Comparison of ENCODE assay signal across 8 mouse cellular contexts in genomic region chr2:132715421-132716070, GRCm38 (mm10). TPM values are rescaled to one million over a fixed set of nuclear protein-coding genes. Genes with fewer than 3 reads are reported as not detected.
DNase-seq lines count a peak whose midpoint lies in the region; ATAC-seq lines count a peak whose summit lies in the region.

No protein-coding gene starts in this region.

- no peaks in the 10 kb centered on the region for H3K27me3 ChIP-seq in heart, embryonic 14.5 days (ENCODE audit: control insufficient read depth, insufficient read depth, low read length)
- H3K27me3 ChIP-seq in neural tube, embryonic 13.5 days, result no peaks in the 10 kb centered on the region

- WGBS in heart, embryonic 14.5 days, result 36% methylated on average over 12 of the region's 12 CpGs
- WGBS in neural tube, embryonic 13.5 days, result 47% methylated on average over 12 of the region's 12 CpGs

- peak overlapping the region; percentile 23 for H3K4me2 ChIP-seq in heart, embryonic 14.5 days (ENCODE audit: low read length)
- no peak overlapping the region for H3K4me2 ChIP-seq in neural tube, embryonic 13.5 days

- peaks cover 8 to 16% of the 10 kb centered on the region in 2 experiments for H3K4me1 ChIP-seq in heart, embryonic 14.5 days (ENCODE audit: control insufficient read depth in 2 of 2, insufficient read depth in 2 of 2, low read length in 2 of 2)
- H3K4me1 ChIP-seq in neural tube, embryonic 13.5 days (replicated peaks), result peaks cover 12% of the 10 kb centered on the region

- ATAC-seq in heart, embryonic 14.5 days (ENCODE audit: insufficient number of reproducible peaks, insufficient read depth, low FRiP score, low read depth), result peak; percentile 58; the same call in 1 of the 2 replicates
- ATAC-seq in neural tube, embryonic 13.5 days (ENCODE audit: low read depth), result peak; percentile 45; the same call in 1 of the 2 replicates

- H3K27ac ChIP-seq in heart, embryonic 14.5 days (replicated peaks in 1 of 2; ENCODE audit: control insufficient read depth in 1 of 2, insufficient read depth in 1 of 2, low read depth in 2 of 2, low read length in 2 of 2), result peak overlapping the region; percentile 45 to 60; a peak in 2 of 4 replicates
- peak overlapping the region; percentile 39; the same call in 1 of the 2 replicates for H3K27ac ChIP-seq in neural tube, embryonic 13.5 days (replicated peaks)

- H3K9me3 ChIP-seq in heart, embryonic 14.5 days (ENCODE audit: control insufficient read depth, low read length), result no peaks in the 10 kb centered on the region
- no peaks in the 10 kb centered on the region for H3K9me3 ChIP-seq in neural tube, embryonic 13.5 days

- no peak overlapping the region for H3K4me3 ChIP-seq in heart, embryonic 14.5 days (ENCODE audit: control insufficient read depth in 1 of 2, insufficient read depth in 1 of 2, low read depth in 1 of 2, low read length in 2 of 2)
- H3K4me3 ChIP-seq in neural tube, embryonic 13.5 days, result no peak overlapping the region

- intact Hi-C loops in left cerebral cortex, postnatal 4 days (cut with DNase I), result loop anchor here (10.0 kb wide), 1 partner anchor 69 kb away; the partner anchor contains the start of gene Chgb

- no peaks in the 10 kb centered on the region for H3K36me3 ChIP-seq in heart, embryonic 14.5 days (ENCODE audit: control insufficient read depth, insufficient read depth, low read length)
- H3K36me3 ChIP-seq in neural tube, embryonic 13.5 days, result 0 out of 2 replicates have a peak, but pooled peaks cover 3% of the 10 kb centered on the region

- H3K9ac ChIP-seq in heart, embryonic 14.5 days (ENCODE audit: low read length), result peak overlapping the region; percentile 21; the same call in 1 of the 2 replicates
- no peak overlapping the region for H3K9ac ChIP-seq in neural tube, embryonic 13.5 days

- peak; percentile 12 for DNase-seq in left cerebral cortex, postnatal 4 days
- DNase-seq in left cerebral cortex, adult 11 months (ENCODE audit: low spot score), result no peak
- peak; percentile 63 to 75 for DNase-seq in cerebellum, postnatal 25 days
- DNase-seq in gastrocnemius, postnatal 4 days (ENCODE audit: low spot score in 2 of 2), result no peak
- no peak for DNase-seq in layer of hippocampus, postnatal 25 days (ENCODE audit: extremely low spot score in 1 of 2, low spot score in 1 of 2)
- DNase-seq in right cerebral cortex, postnatal 4 days, result no peak

RNA-seq across cellular contexts. Expression of gene Shld1, which starts 28.8 kb away (rescaled TPM):
- total RNA-seq in left cerebral cortex, postnatal 4 days (2021), result 1 to 10 TPM; 8.1 to 9.8 TPM
- polyA plus RNA-seq in heart, embryonic 14.5 days (2014; fragmentation: Nextera tagmentation; extraction: Ambion mirVana), result 11.4 and 13.3 TPM in 2 replicates
- polyA plus RNA-seq in neural tube, embryonic 13.5 days (2015; fragmentation: Nextera tagmentation; extraction: Ambion mirVana), result 21.5 and 24.7 TPM in 2 replicates
- 1 to 10 TPM; 4.4 to 5.6 TPM for total RNA-seq in gastrocnemius, postnatal 4 days (2021)
- total RNA-seq in layer of hippocampus, postnatal 25 days (2021), result 10 to 100 TPM; 10.8 to 10.9 TPM

Comparison
In these comparisons a context has a peak if more than half of its experiments do, and no peak if none do; other contexts are left out.
1. DNase-seq: peak in left cerebral cortex, postnatal 4 days (single experiment) and cerebellum, postnatal 25 days (2 of 2); none in left cerebral cortex, adult 11 months (single experiment), gastrocnemius, postnatal 4 days (0 of 2), layer of hippocampus, postnatal 25 days (0 of 2) and right cerebral cortex, postnatal 4 days (single experiment).